Mouse (Mus musculus) cortical plate, adult 2 months (tissue): Measurements from ENCODE around the gene Cgnl1. TPM values are rescaled to one million over a fixed set of nuclear protein-coding genes. Genes with fewer than 3 reads are reported as not detected.

Experiments
- H3K27ac ChIP-seq: fragments of 200-500 bp; 2 replicates; pipeline ENCODE4 v1.5.1; 2012; ENCODE audit warnings: low read length, control low read depth, inconsistent platforms; ENCODE audit not compliant: insufficient read depth
- H3K4me1 ChIP-seq: fragments of 200-500 bp; 2 replicates; pipeline ENCODE4 v1.6.1; 2011; ENCODE audit warnings: low read length; ENCODE audit not compliant: control insufficient read depth, insufficient read depth
- H3K4me3 ChIP-seq: fragments of 200-500 bp; 2 replicates; pipeline ENCODE4 v1.5.1; 2011; ENCODE audit warnings: mild to moderate bottlenecking, low read length, control low read depth; ENCODE audit not compliant: insufficient read depth
- CTCF ChIP-seq: fragments of 200-500 bp; IDR thresholded peaks from 2 replicates; pipeline ENCODE4 v1.5.1; 2011; ENCODE audit warnings: mild to moderate bottlenecking, control low read depth, low read length; ENCODE audit not compliant: insufficient read depth; ENCODE audit errors: extremely low read depth
- POLR2A ChIP-seq: fragments of 200-500 bp; IDR thresholded peaks from 2 replicates; pipeline ENCODE4 v1.6.1; 2011; ENCODE audit warnings: mild to moderate bottlenecking, low read length, control low read depth; ENCODE audit not compliant: insufficient read depth; ENCODE audit errors: extremely low read depth
- polyA plus RNA-seq: library from polyadenylated mRNA; depleted of rRNA; stranded (reverse); fragments of >200 nt; gene quantifications from 2 replicates; pipeline ENCODE4 v1.2.3, GENCODE M21; 2012

The Cgnl1 gene
- polyA plus RNA-seq, 1 experiment = 6.0 TPM

- TF ChIP-seq POLR2A (no peak), CTCF (no peak)
- no peak overlapping the region for H3K27ac ChIP-seq
- no peaks in the 10 kb centered on the region; the same call in 1 of the 2 replicates for H3K4me1 ChIP-seq
- H3K4me3 ChIP-seq = no peak overlapping the region
Measured at GRCm38 (mm10) chr9:71698116-71698515, 73.3 kb downstream of the Cgnl1 start.

- no peaks in the 10 kb centered on the region; the same call in 1 of the 2 replicates for H3K4me1 ChIP-seq
- TF ChIP-seq CTCF = no peak
- no peak overlapping the region for H3K27ac ChIP-seq
- no peak overlapping the region for H3K4me3 ChIP-seq
Measured at GRCm38 (mm10) chr9:71697189-71697588, 74.2 kb downstream of the Cgnl1 start.

GRCm38 (mm10) chr9:71696762-71697161, 74.6 kb downstream of the Cgnl1 start:
- no peaks in the 10 kb centered on the region; the same call in 1 of the 2 replicates for H3K4me1 ChIP-seq
- no peak overlapping the region for H3K27ac ChIP-seq
- H3K4me3 ChIP-seq = no peak overlapping the region
- TF ChIP-seq CTCF (no peak), POLR2A (no peak)

- H3K27ac ChIP-seq = no peak overlapping the region
- H3K4me1 ChIP-seq = no peaks in the 10 kb centered on the region
- TF ChIP-seq POLR2A (no peak), CTCF (no peak)
Measured at GRCm38 (mm10) chr9:71695133-71695532, 76.3 kb downstream of the Cgnl1 start.

GRCm38 (mm10) chr9:71694223-71694622, 77.2 kb downstream of the Cgnl1 start:
- no peak for TF ChIP-seq CTCF
- no peak overlapping the region for H3K27ac ChIP-seq
- no peaks in the 10 kb centered on the region for H3K4me1 ChIP-seq
- H3K4me3 ChIP-seq = no peak overlapping the region

More at GRCm38 (mm10) chr9:71695133-71695532, 76.3 kb downstream of the Cgnl1 start:
- H3K4me3 ChIP-seq = no peak overlapping the region

- Histone ChIP-seq H3K27ac (no peak overlapping the region), H3K4me3 (no peak overlapping the region), H3K4me1 (no peaks in the 10 kb centered on the region)
- TF ChIP-seq POLR2A = no peak
- TF ChIP-seq CTCF = no peak
Measured at GRCm38 (mm10) chr9:71693771-71694170, 77.6 kb downstream of the Cgnl1 start.

- TF ChIP-seq CTCF (no peak), POLR2A (no peak)
- Histone ChIP-seq H3K4me1 (no peaks in the 10 kb centered on the region), H3K27ac (no peak overlapping the region), H3K4me3 (no peak overlapping the region)
Measured at GRCm38 (mm10) chr9:71692165-71692564, 79.2 kb downstream of the Cgnl1 start.

GRCm38 (mm10) chr9:71689369-71690073, 81.9 kb downstream of the Cgnl1 start:
- TF ChIP-seq CTCF = no peak
- no peak for TF ChIP-seq POLR2A
- Histone ChIP-seq H3K4me3 (no peak overlapping the region), H3K27ac (no peak overlapping the region), H3K4me1 (no peaks in the 10 kb centered on the region)

- TF ChIP-seq CTCF = no peak
- TF ChIP-seq POLR2A = no peak
- no peaks in the 10 kb centered on the region for H3K4me1 ChIP-seq
- H3K27ac ChIP-seq = no peak overlapping the region
- H3K4me3 ChIP-seq = no peak overlapping the region
Measured at GRCm38 (mm10) chr9:71686463-71686862, 84.9 kb downstream of the Cgnl1 start.

- H3K4me3 ChIP-seq = no peak overlapping the region
- H3K27ac ChIP-seq = no peak overlapping the region
- H3K4me1 ChIP-seq = no peaks in the 10 kb centered on the region
- TF ChIP-seq CTCF (no peak), POLR2A (no peak)
Measured at GRCm38 (mm10) chr9:71684772-71685171, 86.6 kb downstream of the Cgnl1 start.

GRCm38 (mm10) chr9:71680381-71680780, 91.0 kb downstream of the Cgnl1 start:
- Histone ChIP-seq H3K4me1 (no peaks in the 10 kb centered on the region), H3K4me3 (no peak overlapping the region), H3K27ac (no peak overlapping the region)
- TF ChIP-seq CTCF (no peak), POLR2A (no peak)
